Mouse (Mus musculus) C2C12 (cell line): ENCODE measurements around the gene Hoxc10.

Experiments used
- CTCF ChIP-seq: IDR thresholded peaks from one replicate; pipeline ENCODE4 v1.5.1; 2011; ENCODE audit not compliant: control insufficient read depth, insufficient read depth, insufficient read length
- MAX ChIP-seq: IDR thresholded peaks from one replicate; pipeline ENCODE4 v1.6.1; 2011; ENCODE audit warnings: mild to moderate bottlenecking, control low read depth
- MYOG ChIP-seq: IDR thresholded peaks from one replicate; pipeline ENCODE4 v1.6.1; 2011; ENCODE audit not compliant: control insufficient read depth, insufficient read length; ENCODE audit errors: extremely low read depth

DNA sequence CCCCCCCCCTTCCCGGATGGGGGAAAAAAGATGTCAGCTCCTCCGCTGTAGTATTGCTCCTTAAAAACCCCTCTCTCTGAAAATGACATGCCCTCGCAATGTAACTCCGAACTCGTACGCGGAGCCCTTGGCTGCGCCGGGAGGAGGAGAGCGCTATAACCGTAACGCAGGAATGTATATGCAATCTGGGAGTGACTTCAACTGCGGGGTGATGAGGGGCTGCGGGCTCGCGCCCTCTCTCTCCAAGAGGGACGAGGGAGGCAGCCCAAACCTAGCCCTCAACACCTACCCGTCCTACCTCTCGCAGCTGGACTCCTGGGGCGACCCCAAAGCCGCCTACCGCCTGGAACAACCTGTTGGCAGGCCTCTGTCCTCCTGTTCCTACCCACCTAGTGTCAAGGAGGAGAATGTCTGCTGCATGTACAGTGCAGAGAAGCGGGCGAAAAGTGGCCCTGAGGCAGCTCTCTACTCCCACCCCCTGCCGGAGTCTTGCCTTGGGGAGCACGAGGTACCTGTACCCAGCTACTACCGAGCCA lies at the start of gene Hoxc10:
- TF ChIP-seq MAX, result peak; percentile 37
- no peak for TF ChIP-seq CTCF
- TF ChIP-seq MYOG, result no peak
